Mouse (Mus musculus) stomach, postnatal 0 days (tissue): ENCODE results near the gene Olfr1448.

Experiments used
- CTCF ChIP-seq: IDR thresholded peaks from 2 replicates; pipeline ENCODE4 v1.5.1; 2016; ENCODE audit warnings: antibody characterized with exemption, low read depth, mild to moderate bottlenecking, moderate library complexity
- EP300 ChIP-seq: optimal IDR thresholded peaks from 2 replicates; pipeline ENCODE3; 2016; ENCODE audit warnings: antibody characterized with exemption

- no peak for TF ChIP-seq EP300
- no peak for TF ChIP-seq CTCF
Measured at GRCm38 (mm10) chr19:12903643-12904042, 20.6 kb downstream of the Olfr1448 start, which contains the start of gene Olfr1447.
